Mouse (Mus musculus) erythroblast, embryonic 14.5 days (primary cell): ENCODE measurements at regions not wholly inside any gene's neighbourhood (a gene's known extent, or its start where the extent isn't known, plus 50 kb on each side); places are given as distances from the start of the nearest gene placed in this dataset.

Source experiments
- GATA1 ChIP-seq: IDR thresholded peaks from 2 replicates; pipeline ENCODE4 v1.6.1; 2012; ENCODE audit warnings: low read length, inconsistent platforms, mixed read lengths
- TAL1 ChIP-seq: IDR thresholded peaks from 3 replicates; pipeline ENCODE4 v1.6.1; 2012; ENCODE audit warnings: low read length, inconsistent platforms, mixed read lengths

DNA sequence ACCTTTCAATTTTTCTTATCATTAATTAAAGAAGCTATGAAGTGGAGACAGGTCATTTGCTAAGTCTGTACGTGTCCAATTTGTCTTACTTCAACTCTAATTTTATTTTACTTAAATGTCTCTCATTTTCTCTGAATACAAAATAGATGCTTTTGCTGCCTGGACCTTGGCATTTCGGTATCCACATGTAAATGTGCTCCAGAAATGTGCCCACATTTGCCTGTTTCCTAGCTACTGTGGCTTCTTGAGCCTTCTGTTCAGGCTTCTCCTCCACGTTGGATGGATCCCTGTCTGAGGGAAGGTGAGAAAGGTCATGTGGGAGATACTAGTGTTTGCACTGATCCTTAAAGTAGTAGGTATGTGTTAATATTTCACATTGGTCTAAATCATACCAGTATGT lies 524.9 kb downstream of the Ptprc start:
- TF ChIP-seq GATA1, result no peak
- no peak for TF ChIP-seq TAL1
